Mouse (Mus musculus): ENCODE data around the gene C87436. TPM values are rescaled to one million over a fixed set of nuclear protein-coding genes. Genes with fewer than 3 reads are reported as not detected.

C87436 gene
- polyA plus RNA-seq, 1 experiment from 2014 or later, result 15.1 TPM

DNA sequence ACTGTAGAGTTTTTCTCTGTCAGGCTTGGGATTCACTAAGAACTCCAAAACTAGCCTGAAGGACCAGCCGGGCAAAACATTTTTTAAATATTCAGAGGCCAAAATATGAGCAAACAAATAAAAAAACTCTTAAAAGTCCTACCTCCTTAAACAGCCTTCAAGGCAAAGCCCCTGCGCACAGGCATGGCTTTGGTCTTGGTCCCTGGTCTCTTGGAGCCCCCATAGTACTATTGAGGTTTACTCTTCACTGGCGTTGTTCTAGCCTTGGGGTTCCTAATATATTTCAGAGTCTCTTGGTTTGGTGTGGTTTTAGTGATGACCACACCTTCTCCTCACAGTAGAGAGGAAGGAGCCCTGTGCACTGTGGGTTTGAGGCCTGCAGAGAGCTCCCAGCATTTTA is 6.6 kb upstream of the C87436 start:
- no peak overlapping the region for H3K4me3 ChIP-seq
- H3K9me3 ChIP-seq (replicated peaks), result no peaks in the 10 kb centered on the region
- H3K27me3 ChIP-seq, result no peaks in the 10 kb centered on the region
- no peak overlapping the region for H3K9ac ChIP-seq
- H3K27ac ChIP-seq, result no peak overlapping the region
- no peak for ATAC-seq (replicated peaks; ENCODE audit: insufficient number of reproducible peaks, insufficient read depth, low FRiP score, low read depth)
- WGBS, result 96% methylated on average over 3 of the region's 3 CpGs
- no peaks in the 10 kb centered on the region for H3K4me1 ChIP-seq (replicated peaks)
- no peak overlapping the region for H3K4me2 ChIP-seq
- peaks cover 74% of the 10 kb centered on the region for H3K36me3 ChIP-seq

DNA sequence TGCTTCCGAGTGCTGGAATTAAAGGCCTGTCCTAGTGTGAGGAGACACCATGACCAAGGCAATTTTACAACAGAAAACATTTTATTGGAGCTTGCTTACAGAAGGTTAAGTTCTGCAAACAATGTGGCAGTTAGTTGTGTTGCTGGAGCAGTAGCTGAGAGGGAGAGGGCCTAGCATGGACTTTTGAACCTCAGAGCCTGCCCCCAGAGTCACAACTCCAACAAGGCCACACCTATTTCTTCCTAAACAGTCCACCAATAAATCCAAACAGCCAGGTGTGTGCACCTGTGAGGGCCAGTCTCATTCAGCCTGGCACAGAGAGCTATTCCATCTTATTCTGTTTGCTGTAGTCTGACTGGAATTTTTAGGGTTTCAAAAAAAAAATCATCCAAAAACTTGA is 4.5 kb upstream of the C87436 start:
- Histone ChIP-seq H3K4me1 (replicated peaks) (no peaks in the 10 kb centered on the region; the same call in 1 of the 2 replicates), H3K9ac (no peak overlapping the region), H3K4me2 (no peak overlapping the region), H3K4me3 (no peak overlapping the region), H3K27me3 (no peaks in the 10 kb centered on the region), H3K27ac (no peak overlapping the region), H3K36me3 (peaks cover 58% of the 10 kb centered on the region), H3K9me3 (replicated peaks) (no peaks in the 10 kb centered on the region)
- WGBS, result 88% methylated on average over 1 of the region's 1 CpGs
- no peak for ATAC-seq (replicated peaks; ENCODE audit: insufficient number of reproducible peaks, insufficient read depth, low FRiP score, low read depth)

DNA sequence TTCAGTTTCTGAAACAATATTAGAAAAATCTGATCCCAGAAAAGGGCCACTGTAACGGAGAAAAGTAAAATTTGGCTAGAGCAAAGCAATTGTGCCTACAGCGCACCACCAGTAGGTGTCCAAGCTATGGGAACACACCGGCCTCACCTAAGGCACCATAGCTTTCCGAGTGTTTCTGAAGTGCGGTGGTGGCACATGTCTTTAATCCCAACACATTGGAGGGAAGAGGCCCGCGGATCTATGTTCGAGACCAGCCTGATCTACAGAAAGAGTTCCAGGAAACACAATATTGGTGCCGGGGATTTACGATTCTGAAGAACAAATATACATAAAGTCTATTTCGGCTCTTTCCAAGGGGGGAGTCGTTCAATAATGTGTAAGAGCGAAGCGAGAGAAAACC is 463 bp upstream of the C87436 start:
- H3K4me2 ChIP-seq, result peak overlapping the region; percentile 83
- H3K4me3 ChIP-seq, result peak overlapping the region; percentile 85
- peak overlapping the region; percentile 98 for H3K27ac ChIP-seq
- ATAC-seq (replicated peaks; ENCODE audit: insufficient number of reproducible peaks, insufficient read depth, low FRiP score, low read depth), result peak; percentile 36; the same call in 1 of the 2 replicates
- WGBS, result 1% methylated on average over 14 of the region's 14 CpGs
- H3K9me3 ChIP-seq (replicated peaks), result no peaks in the 10 kb centered on the region
- H3K36me3 ChIP-seq, result peaks cover 33% of the 10 kb centered on the region
- peaks cover 4% of the 10 kb centered on the region for H3K4me1 ChIP-seq (replicated peaks)
- H3K9ac ChIP-seq, result peak overlapping the region; percentile 90
- H3K27me3 ChIP-seq, result no peaks in the 10 kb centered on the region

GRCm38 (mm10) chr6:86439119-86439496 is 934 bp downstream of the C87436 start:
- 3% methylated on average over 13 of the region's 13 CpGs for WGBS
- Histone ChIP-seq H3K36me3 (peaks cover 28% of the 10 kb centered on the region), H3K9ac (peak overlapping the region; percentile 90), H3K4me3 (peak overlapping the region; percentile 85), H3K4me1 (replicated peaks) (peaks cover 4% of the 10 kb centered on the region), H3K4me2 (peak overlapping the region; percentile 83), H3K27me3 (no peaks in the 10 kb centered on the region), H3K9me3 (replicated peaks) (no peaks in the 10 kb centered on the region), H3K27ac (peak overlapping the region; percentile 98)
- no peak for ATAC-seq (replicated peaks; ENCODE audit: insufficient number of reproducible peaks, insufficient read depth, low FRiP score, low read depth)

GRCm38 (mm10) chr6:86439531-86439930 is 1.4 kb downstream of the C87436 start:
- Histone ChIP-seq H3K27ac (no peak overlapping the region), H3K4me2 (peak overlapping the region; percentile 83), H3K36me3 (peaks cover 28% of the 10 kb centered on the region), H3K9ac (peak overlapping the region; percentile 90; the same call in 1 of the 2 replicates), H3K4me1 (replicated peaks) (peaks cover 4% of the 10 kb centered on the region), H3K9me3 (replicated peaks) (no peaks in the 10 kb centered on the region), H3K27me3 (no peaks in the 10 kb centered on the region), H3K4me3 (peak overlapping the region; percentile 85)
- WGBS, result 95% methylated on average over 1 of the region's 1 CpGs
- no peak for ATAC-seq (replicated peaks; ENCODE audit: insufficient number of reproducible peaks, insufficient read depth, low FRiP score, low read depth)

- H3K4me3 ChIP-seq, result no peak overlapping the region
- no peak overlapping the region for H3K27ac ChIP-seq
- no peak overlapping the region for H3K9ac ChIP-seq
- H3K27me3 ChIP-seq, result no peaks in the 10 kb centered on the region
- H3K36me3 ChIP-seq, result peaks cover 27% of the 10 kb centered on the region
- no peak for ATAC-seq (replicated peaks; ENCODE audit: insufficient number of reproducible peaks, insufficient read depth, low FRiP score, low read depth)
- WGBS, result 93% methylated on average over 10 of the region's 10 CpGs
- peaks cover 4% of the 10 kb centered on the region for H3K4me1 ChIP-seq (replicated peaks)
- no peaks in the 10 kb centered on the region for H3K9me3 ChIP-seq (replicated peaks)
- H3K4me2 ChIP-seq, result no peak overlapping the region
These were observed 3.4 kb downstream of the C87436 start for GRCm38 (mm10) chr6:86441571-86441970.

DNA sequence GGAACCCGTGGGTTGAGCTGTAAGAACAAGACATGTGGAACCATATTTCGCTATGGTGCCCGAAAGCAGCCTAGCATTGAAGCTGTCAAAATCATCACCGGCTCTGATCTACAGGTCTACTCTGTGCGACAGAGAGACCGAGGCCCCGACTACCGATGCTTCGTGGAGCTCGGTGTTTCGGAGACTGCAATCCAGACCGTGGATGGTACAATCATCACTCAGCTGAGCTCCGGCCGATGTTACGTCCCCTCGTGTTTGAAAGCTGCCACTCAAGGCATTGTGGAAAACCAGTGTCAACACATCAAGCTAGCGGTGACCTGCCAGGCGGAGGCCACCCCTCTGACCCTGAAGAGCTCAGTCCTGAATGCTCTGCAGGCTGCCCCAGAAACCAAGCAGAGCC is 7.4 kb downstream of the C87436 start:
- Histone ChIP-seq H3K9ac (no peak overlapping the region), H3K27me3 (no peaks in the 10 kb centered on the region), H3K4me3 (no peak overlapping the region), H3K4me1 (replicated peaks) (no peaks in the 10 kb centered on the region), H3K9me3 (replicated peaks) (no peaks in the 10 kb centered on the region), H3K4me2 (no peak overlapping the region), H3K36me3 (peaks cover 43% of the 10 kb centered on the region), H3K27ac (no peak overlapping the region)
- WGBS, result 89% methylated on average over 18 of the region's 18 CpGs
- ATAC-seq (replicated peaks; ENCODE audit: insufficient number of reproducible peaks, insufficient read depth, low FRiP score, low read depth), result no peak

GRCm38 (mm10) chr6:86446927-86447568 is 8.9 kb downstream of the C87436 start:
- WGBS, result 79% methylated on average over 1 of the region's 1 CpGs
- H3K36me3 ChIP-seq, result peaks cover 51% of the 10 kb centered on the region

DNA sequence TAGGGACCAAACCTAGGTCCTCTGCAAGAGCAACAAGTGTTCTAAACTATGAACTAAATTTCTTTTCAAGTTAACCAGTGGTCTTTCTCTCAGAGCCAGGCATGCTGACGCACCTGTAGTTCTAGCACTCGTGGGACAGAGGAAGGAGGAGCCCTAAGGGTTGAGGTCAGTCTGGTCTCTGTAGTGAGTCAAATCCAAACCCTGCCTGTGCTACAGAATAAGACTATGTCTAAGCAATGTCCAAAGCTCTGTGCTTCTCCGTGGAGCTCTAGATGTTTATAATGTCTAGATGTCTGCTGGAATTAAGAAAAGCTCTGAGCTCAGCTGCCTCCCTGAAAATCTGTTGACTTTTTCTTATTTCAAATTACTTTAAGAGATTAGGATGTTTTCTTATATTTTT is 18.6 kb downstream of the C87436 start:
- no peak overlapping the region for H3K4me3 ChIP-seq
- H3K4me1 ChIP-seq (replicated peaks), result no peaks in the 10 kb centered on the region
- H3K9me3 ChIP-seq (replicated peaks), result no peaks in the 10 kb centered on the region
- no peak overlapping the region for H3K9ac ChIP-seq
- H3K27ac ChIP-seq, result no peak overlapping the region
- ATAC-seq (replicated peaks; ENCODE audit: insufficient number of reproducible peaks, insufficient read depth, low FRiP score, low read depth), result no peak
- 82% methylated on average over 3 of the region's 3 CpGs for WGBS
- H3K27me3 ChIP-seq, result no peaks in the 10 kb centered on the region
- peaks cover 35% of the 10 kb centered on the region for H3K36me3 ChIP-seq
- no peak overlapping the region for H3K4me2 ChIP-seq

More at GRCm38 (mm10) chr6:86446927-86447568, 8.9 kb downstream of the C87436 start:
- Histone ChIP-seq H3K27me3 (no peaks in the 10 kb centered on the region), H3K9me3 (replicated peaks) (no peaks in the 10 kb centered on the region), H3K9ac (no peak overlapping the region), H3K4me2 (no peak overlapping the region), H3K27ac (no peak overlapping the region), H3K4me1 (replicated peaks) (no peaks in the 10 kb centered on the region), H3K4me3 (no peak overlapping the region)
- no peak for ATAC-seq (replicated peaks; ENCODE audit: insufficient number of reproducible peaks, insufficient read depth, low FRiP score, low read depth)

DNA sequence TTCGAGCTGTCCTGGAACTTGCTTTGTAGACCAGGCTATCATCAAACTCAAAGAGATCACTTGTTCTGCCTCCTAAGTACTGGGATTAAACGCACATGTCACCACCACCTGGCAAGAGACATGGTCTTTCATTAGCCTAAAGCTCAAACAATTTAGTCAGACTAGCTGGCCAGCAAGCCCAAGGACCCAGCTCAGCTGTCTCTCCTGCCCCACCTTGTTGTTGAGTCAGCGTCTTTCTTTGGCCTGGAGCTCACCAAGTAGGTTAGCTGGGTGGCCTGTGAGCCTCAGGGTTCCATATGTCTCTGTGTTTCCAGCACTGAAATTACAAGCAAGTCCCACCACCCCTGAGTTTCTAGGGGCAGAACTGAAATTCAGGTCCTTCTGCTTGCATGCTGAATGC is 24.9 kb downstream of the C87436 start:
- whole genome bisulfite sequencing, result 83% methylated on average over 3 of the region's 3 CpGs
- Histone ChIP-seq H3K27me3 (no peaks in the 10 kb centered on the region), H3K9me3 (replicated peaks) (no peaks in the 10 kb centered on the region), H3K4me3 (no peak overlapping the region), H3K4me2 (no peak overlapping the region), H3K27ac (no peak overlapping the region), H3K9ac (no peak overlapping the region), H3K36me3 (peaks cover 39% of the 10 kb centered on the region), H3K4me1 (replicated peaks) (no peaks in the 10 kb centered on the region)
- no peak for ATAC-seq (replicated peaks; ENCODE audit: insufficient number of reproducible peaks, insufficient read depth, low FRiP score, low read depth)

- WGBS, result 82% methylated on average over 3 of the region's 3 CpGs
- peak overlapping the region; percentile 77 for H3K4me2 ChIP-seq
- H3K27me3 ChIP-seq, result no peaks in the 10 kb centered on the region
- peak overlapping the region; percentile 65; the same call in 1 of the 2 replicates for H3K9ac ChIP-seq
- ATAC-seq (replicated peaks; ENCODE audit: insufficient number of reproducible peaks, insufficient read depth, low FRiP score, low read depth), result no peak
- peaks cover 35% of the 10 kb centered on the region for H3K4me1 ChIP-seq (replicated peaks)
- H3K36me3 ChIP-seq, result peaks cover 18% of the 10 kb centered on the region
- peak overlapping the region; percentile 49; the same call in 1 of the 2 replicates for H3K4me3 ChIP-seq
- peak overlapping the region; percentile 89 for H3K27ac ChIP-seq
- H3K9me3 ChIP-seq (replicated peaks), result no peaks in the 10 kb centered on the region
These were observed 33.1 kb downstream of the C87436 start for GRCm38 (mm10) chr6:86471317-86471716.

- Histone ChIP-seq H3K27ac (peak overlapping the region; percentile 89), H3K4me1 (replicated peaks) (peaks cover 38% of the 10 kb centered on the region), H3K4me2 (peak overlapping the region; percentile 77), H3K27me3 (no peaks in the 10 kb centered on the region), H3K9ac (peak overlapping the region; percentile 65), H3K4me3 (peak overlapping the region; percentile 49), H3K36me3 (peaks cover 16% of the 10 kb centered on the region), H3K9me3 (replicated peaks) (no peaks in the 10 kb centered on the region)
- ATAC-seq (replicated peaks; ENCODE audit: insufficient number of reproducible peaks, insufficient read depth, low FRiP score, low read depth), result no peak
- 18% methylated on average over 9 of the region's 9 CpGs for WGBS
These were observed 33.6 kb downstream of the C87436 start for GRCm38 (mm10) chr6:86471760-86472099.

Data from heart, embryonic 15.5 days (tissue).